Mouse (Mus musculus): ENCODE measurements around the gene Rpl10a.

DNA sequence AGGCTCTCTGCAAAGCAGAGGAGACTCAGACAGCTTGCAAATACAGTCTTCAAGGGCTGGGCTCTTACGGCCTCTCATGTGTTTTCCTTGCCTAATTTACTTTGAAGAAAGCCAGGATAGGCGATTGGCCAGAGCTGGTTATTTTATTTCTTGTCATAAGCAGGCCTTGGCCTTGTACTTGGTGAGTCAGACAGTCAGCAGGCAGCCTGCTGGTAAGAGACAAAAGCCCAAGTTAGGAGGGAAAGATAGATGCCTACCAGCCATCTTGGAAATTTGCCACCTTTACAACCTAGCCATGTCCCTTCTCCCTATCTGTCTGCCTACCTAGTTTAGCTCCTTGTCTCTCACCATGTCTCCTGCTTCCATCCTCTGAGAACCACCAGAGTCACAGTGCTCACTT lies 43.0 kb downstream of the Rpl10a start:
- no peak for TF ChIP-seq POLR2A (IDR thresholded peaks at IDR 0.05; ENCODE audit: control insufficient read depth, extremely low read depth, insufficient read depth, low read length, poor library complexity)
- TF ChIP-seq CTCF (IDR thresholded peaks at IDR 0.05; ENCODE audit: borderline replicate concordance, control insufficient read depth, extremely low read depth, insufficient read depth, low read length, poor library complexity): no peak
